Mouse (Mus musculus): ENCODE measurements around the gene Ccdc58. TPM values are rescaled to one million over a fixed set of nuclear protein-coding genes. Genes with fewer than 3 reads are reported as not detected.

Ccdc58 gene
- polyA plus RNA-seq, 1 experiment from 2014 or later: 78.4 TPM

DNA sequence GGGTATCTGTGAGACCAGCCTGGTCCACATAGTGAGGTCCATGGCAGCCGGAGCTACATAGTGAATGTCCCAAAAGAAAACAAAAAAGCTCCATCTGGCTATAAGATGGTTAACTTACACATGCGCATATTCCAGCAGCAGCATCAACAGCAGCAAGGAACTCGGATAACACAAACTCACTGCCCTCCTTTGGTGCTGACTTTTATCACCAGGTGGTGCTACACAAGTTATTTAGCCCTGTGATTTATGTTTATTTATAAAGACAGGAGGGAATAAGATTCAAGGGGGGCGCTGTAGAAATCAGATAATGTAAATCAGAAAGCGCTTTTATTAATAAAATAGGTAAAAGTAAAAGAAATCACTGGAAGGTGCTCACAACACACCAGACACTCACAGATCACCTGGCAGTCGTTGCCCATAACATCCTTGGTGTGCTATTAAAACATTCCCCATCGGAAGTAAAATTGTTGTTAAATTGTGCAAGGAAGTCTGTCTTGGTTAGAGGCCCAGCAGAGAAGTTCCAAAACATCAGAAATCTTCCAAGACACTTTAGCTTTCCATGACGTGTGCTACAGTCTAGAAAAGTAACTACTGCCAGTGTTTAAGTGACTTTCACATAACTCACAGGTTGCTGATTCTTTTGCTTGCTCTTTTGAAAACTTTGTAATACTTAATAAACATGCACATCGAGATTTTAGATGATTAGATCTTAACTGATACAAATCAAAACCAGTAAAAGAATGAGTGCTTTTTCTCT lies 1.5 kb upstream of the Ccdc58 start:
- Histone ChIP-seq H3K9me3 (ENCODE audit: control insufficient read depth, low read length) (no peaks in the 10 kb centered on the region), H3K27ac (ENCODE audit: low read length) (no peak overlapping the region), H3K4me1 (replicated peaks; ENCODE audit: control insufficient read depth, insufficient read depth, low read length) (peaks cover 19% of the 10 kb centered on the region), H3K9ac (ENCODE audit: low read length) (peak overlapping the region; percentile 90), H3K27me3 (ENCODE audit: control insufficient read depth, insufficient read depth, low read depth, low read length) (no peaks in the 10 kb centered on the region), H3K36me3 (ENCODE audit: control insufficient read depth, insufficient read depth, low read length) (no peaks in the 10 kb centered on the region), H3K4me3 (ENCODE audit: low read length) (peak overlapping the region; percentile 85), H3K4me2 (ENCODE audit: low read depth, low read length) (peak overlapping the region; percentile 79)
- no peak for ATAC-seq (ENCODE audit: low read depth)
- 23% methylated on average over 9 of the region's 9 CpGs for WGBS

DNA sequence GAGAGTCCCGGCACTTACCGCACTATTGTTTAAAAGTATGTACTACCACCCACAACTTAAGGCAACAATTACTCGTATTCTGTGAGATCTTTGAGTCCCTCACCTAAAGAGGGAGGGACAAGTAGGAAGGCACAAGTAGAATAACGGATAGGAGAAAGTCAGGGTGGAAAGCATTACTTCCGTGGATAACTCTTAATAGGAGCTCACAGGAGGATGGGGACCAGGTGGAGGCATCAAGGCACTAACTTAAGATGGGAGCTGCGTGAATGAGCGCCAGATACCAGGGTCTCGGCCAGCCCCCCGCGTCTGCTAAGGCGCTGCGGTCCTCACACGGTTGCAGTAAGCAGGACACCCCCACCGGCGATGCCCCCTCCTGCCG lies 425 bp upstream of the Ccdc58 start:
- WGBS: 0% methylated on average over 16 of the region's 16 CpGs
- Histone ChIP-seq H3K9ac (ENCODE audit: low read length) (peak overlapping the region; percentile 90), H3K9me3 (ENCODE audit: control insufficient read depth, low read length) (no peaks in the 10 kb centered on the region), H3K4me3 (ENCODE audit: low read length) (peak overlapping the region; percentile 85), H3K36me3 (ENCODE audit: control insufficient read depth, insufficient read depth, low read length) (no peaks in the 10 kb centered on the region), H3K4me1 (replicated peaks; ENCODE audit: control insufficient read depth, insufficient read depth, low read length) (peaks cover 19% of the 10 kb centered on the region), H3K27me3 (ENCODE audit: control insufficient read depth, insufficient read depth, low read depth, low read length) (no peaks in the 10 kb centered on the region), H3K4me2 (ENCODE audit: low read depth, low read length) (peak overlapping the region; percentile 79), H3K27ac (ENCODE audit: low read length) (peak overlapping the region; percentile 99)
- ATAC-seq (ENCODE audit: low read depth): no peak; the same call in 1 of the 2 replicates

DNA sequence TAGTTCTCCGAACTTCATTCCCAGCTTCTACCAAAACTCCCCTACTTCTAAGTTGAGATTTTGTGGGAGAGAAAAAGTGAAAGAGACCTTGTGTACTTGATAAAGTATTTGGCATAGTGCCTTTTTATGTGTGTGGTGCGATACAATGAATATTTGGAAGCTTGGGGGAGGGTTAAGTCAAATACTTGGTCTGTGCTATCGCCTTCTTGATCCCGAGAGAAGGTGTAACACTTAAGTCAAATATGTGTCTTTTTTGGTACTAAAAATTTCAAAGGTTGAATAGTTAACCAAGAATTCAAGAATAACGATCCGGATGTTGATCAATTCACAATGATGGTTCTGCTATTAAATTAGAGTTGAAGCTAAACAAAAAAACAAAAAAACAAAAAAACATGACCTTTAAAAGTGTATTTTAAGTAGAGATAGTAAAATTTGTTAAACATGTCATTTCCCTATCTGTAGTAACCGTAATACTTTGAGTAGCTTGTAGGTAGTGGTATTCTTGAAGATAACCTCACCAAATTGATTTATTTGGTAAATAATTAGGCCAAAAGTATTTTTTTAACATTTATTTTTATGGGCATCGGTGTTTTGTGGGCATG lies 1.0 kb downstream of the Ccdc58 start:
- H3K27me3 ChIP-seq (ENCODE audit: control insufficient read depth, insufficient read depth, low read depth, low read length): no peaks in the 10 kb centered on the region
- H3K4me1 ChIP-seq (replicated peaks; ENCODE audit: control insufficient read depth, insufficient read depth, low read length): peaks cover 19% of the 10 kb centered on the region
- H3K4me3 ChIP-seq (ENCODE audit: low read length): peak overlapping the region; percentile 85
- ATAC-seq (ENCODE audit: low read depth): no peak
- H3K9me3 ChIP-seq (ENCODE audit: control insufficient read depth, low read length): no peaks in the 10 kb centered on the region
- peak overlapping the region; percentile 90 for H3K9ac ChIP-seq (ENCODE audit: low read length)
- peak overlapping the region; percentile 79 for H3K4me2 ChIP-seq (ENCODE audit: low read depth, low read length)
- no peaks in the 10 kb centered on the region for H3K36me3 ChIP-seq (ENCODE audit: control insufficient read depth, insufficient read depth, low read length)
- H3K27ac ChIP-seq (ENCODE audit: low read length): peak overlapping the region; percentile 99
- WGBS: 25% methylated on average over 8 of the region's 8 CpGs

DNA sequence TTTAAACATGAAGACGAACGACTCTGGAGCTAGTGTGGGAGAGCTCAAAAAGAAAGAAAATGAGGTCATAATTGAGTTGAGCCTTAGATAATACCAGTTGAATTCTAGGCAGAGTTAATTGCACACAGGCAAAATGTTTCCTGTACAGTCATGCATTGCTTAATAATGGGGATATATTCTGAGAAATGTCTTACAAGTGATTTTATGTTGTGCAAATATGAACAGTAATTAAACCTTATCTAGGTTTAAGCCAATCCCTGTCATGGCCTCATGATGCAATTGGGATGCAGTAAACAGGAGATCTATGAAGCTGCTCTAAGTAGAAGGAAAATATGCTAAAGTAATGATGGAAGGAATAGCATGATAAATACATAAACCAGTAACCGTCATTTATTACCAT lies 3.3 kb downstream of the Ccdc58 start:
- WGBS: 92% methylated on average over 3 of the region's 3 CpGs
- Histone ChIP-seq H3K4me1 (replicated peaks; ENCODE audit: control insufficient read depth, insufficient read depth, low read length) (peaks cover 7% of the 10 kb centered on the region), H3K9ac (ENCODE audit: low read length) (no peak overlapping the region), H3K9me3 (ENCODE audit: control insufficient read depth, low read length) (no peaks in the 10 kb centered on the region), H3K27me3 (ENCODE audit: control insufficient read depth, insufficient read depth, low read depth, low read length) (no peaks in the 10 kb centered on the region), H3K36me3 (ENCODE audit: control insufficient read depth, insufficient read depth, low read length) (no peaks in the 10 kb centered on the region), H3K27ac (ENCODE audit: low read length) (no peak overlapping the region), H3K4me2 (ENCODE audit: low read depth, low read length) (no peak overlapping the region), H3K4me3 (ENCODE audit: low read length) (no peak overlapping the region)
- no peak for ATAC-seq (ENCODE audit: low read depth)

DNA sequence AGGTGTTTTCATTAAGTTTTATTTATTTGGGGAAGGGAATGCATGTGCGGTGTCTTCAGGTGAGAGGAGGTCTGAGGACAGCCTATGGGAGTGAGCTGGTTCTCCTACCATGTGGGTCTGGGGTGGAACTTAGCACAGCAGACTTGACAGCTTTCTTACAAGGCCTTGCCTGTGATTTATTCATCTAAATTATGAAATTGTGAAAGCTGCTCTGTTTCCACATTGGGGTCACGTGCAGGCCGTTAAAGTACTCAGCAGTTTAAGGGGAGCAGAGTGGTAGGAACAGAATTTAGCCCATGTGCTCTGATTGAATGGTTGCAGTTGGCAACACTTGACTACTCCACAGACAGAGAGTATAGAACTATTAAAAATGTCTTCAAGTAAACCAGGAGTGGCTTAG lies 8.4 kb downstream of the Ccdc58 start:
- Histone ChIP-seq H3K4me2 (ENCODE audit: low read depth, low read length) (no peak overlapping the region), H3K9ac (ENCODE audit: low read length) (no peak overlapping the region), H3K4me1 (replicated peaks; ENCODE audit: control insufficient read depth, insufficient read depth, low read length) (no peaks in the 10 kb centered on the region), H3K36me3 (ENCODE audit: control insufficient read depth, insufficient read depth, low read length) (peaks cover 7% of the 10 kb centered on the region; the same call in 1 of the 2 replicates), H3K27ac (ENCODE audit: low read length) (no peak overlapping the region), H3K4me3 (ENCODE audit: low read length) (no peak overlapping the region), H3K9me3 (ENCODE audit: control insufficient read depth, low read length) (no peaks in the 10 kb centered on the region), H3K27me3 (ENCODE audit: control insufficient read depth, insufficient read depth, low read depth, low read length) (no peaks in the 10 kb centered on the region)
- WGBS: 87% methylated on average over 3 of the region's 3 CpGs
- no peak for ATAC-seq (ENCODE audit: low read depth)

DNA sequence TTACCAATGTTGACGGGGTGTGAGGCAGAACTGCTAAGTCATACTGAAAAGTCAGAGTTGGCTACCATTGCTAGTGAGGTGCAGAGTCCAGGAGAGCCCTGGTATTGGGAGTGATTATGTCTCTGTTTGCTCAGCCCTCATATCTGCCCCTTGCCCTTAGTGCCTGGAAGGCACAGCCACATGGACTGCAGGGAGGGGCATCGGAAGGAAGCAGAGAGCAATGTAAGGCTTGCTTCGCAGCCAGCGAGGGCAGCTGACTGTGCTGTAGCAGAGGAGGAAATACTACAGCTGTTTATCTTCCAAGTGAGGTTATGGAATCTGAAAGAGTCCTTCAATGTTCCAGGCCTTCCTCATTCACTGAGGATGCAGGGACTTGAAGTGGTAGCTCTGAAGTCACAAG lies 16.4 kb downstream of the Ccdc58 start:
- H3K36me3 ChIP-seq (ENCODE audit: control insufficient read depth, insufficient read depth, low read length): peaks cover 23% of the 10 kb centered on the region; the same call in 1 of the 2 replicates
- 0 out of 2 replicates have a peak, but pooled peaks have one; percentile 34 for ATAC-seq (ENCODE audit: low read depth)
- H3K27ac ChIP-seq (ENCODE audit: low read length): no peak overlapping the region
- no peaks in the 10 kb centered on the region for H3K27me3 ChIP-seq (ENCODE audit: control insufficient read depth, insufficient read depth, low read depth, low read length)
- H3K4me3 ChIP-seq (ENCODE audit: low read length): no peak overlapping the region
- H3K9ac ChIP-seq (ENCODE audit: low read length): no peak overlapping the region
- 75% methylated on average over 4 of the region's 4 CpGs for WGBS
- no peaks in the 10 kb centered on the region for H3K9me3 ChIP-seq (ENCODE audit: control insufficient read depth, low read length)
- H3K4me2 ChIP-seq (ENCODE audit: low read depth, low read length): no peak overlapping the region
- H3K4me1 ChIP-seq (replicated peaks; ENCODE audit: control insufficient read depth, insufficient read depth, low read length): no peaks in the 10 kb centered on the region

DNA sequence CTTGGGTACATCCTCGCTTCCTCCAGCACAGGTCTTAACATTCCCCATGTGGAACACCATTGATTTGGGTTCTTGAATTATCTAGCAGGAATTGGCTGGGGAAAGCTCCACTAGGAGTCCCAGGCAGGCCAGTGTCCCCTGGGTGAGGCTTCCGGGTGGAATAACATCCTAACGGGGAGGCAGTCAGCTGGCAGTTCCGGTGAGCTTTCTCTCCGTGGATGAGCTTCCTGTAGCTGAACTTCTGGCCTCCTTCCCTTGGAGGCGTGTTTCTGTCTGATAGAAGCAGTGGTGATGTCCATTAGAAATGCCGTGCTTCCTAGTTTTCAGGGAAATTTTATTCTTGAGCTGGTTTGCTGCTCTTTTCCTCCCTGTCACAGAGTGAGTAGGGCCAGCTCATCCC lies 17.6 kb downstream of the Ccdc58 start:
- WGBS: 86% methylated on average over 7 of the region's 7 CpGs
- H3K36me3 ChIP-seq (ENCODE audit: control insufficient read depth, insufficient read depth, low read length): peaks cover 21% of the 10 kb centered on the region; the same call in 1 of the 2 replicates
- no peak for ATAC-seq (ENCODE audit: low read depth)

DNA sequence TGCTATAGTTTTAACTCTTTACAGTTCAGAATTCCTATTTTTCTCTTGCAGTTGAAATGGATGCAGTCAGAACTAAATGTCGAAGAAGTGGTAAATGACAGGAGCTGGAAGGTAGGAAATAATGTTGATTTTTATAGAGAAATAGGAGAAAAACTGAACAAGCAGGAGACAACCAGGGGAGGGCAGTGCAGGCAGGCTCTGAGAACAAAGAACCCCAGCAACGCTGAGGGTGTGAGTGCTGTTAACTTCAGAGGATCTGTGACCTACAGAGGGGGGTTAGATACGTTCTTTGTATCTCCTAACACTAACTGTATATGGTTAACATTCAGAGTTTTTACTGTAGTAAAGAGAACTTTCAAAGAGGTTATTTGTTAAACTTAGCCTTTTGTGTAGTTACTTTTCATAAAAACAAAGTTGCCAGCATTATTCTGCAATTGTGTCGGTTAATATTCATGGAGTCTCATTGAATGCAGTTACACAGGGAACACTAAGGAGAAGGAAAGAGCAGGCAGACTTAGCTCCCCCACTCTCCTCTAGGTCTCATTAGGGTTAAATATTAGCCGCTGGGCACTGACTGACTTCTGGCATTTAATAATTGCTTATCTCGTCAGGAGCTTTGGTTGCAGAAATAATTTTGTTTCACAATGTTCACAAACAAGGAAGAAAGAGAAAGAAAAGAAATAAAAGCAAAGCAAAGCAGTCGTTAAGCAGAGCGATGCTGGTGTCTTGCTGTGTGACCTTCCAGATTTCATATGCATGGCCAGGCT lies 18.5 kb downstream of the Ccdc58 start:
- no peaks in the 10 kb centered on the region for H3K4me1 ChIP-seq (replicated peaks; ENCODE audit: control insufficient read depth, insufficient read depth, low read length)
- no peak for ATAC-seq (ENCODE audit: low read depth)
- no peak overlapping the region for H3K4me3 ChIP-seq (ENCODE audit: low read length)
- no peaks in the 10 kb centered on the region for H3K27me3 ChIP-seq (ENCODE audit: control insufficient read depth, insufficient read depth, low read depth, low read length)
- H3K4me2 ChIP-seq (ENCODE audit: low read depth, low read length): no peak overlapping the region
- WGBS: 79% methylated on average over 8 of the region's 8 CpGs
- H3K9ac ChIP-seq (ENCODE audit: low read length): no peak overlapping the region
- H3K9me3 ChIP-seq (ENCODE audit: control insufficient read depth, low read length): no peaks in the 10 kb centered on the region
- H3K27ac ChIP-seq (ENCODE audit: low read length): no peak overlapping the region
- H3K36me3 ChIP-seq (ENCODE audit: control insufficient read depth, insufficient read depth, low read length): peaks cover 19% of the 10 kb centered on the region; the same call in 1 of the 2 replicates

More for the DNA sequence above, 17.6 kb downstream of the Ccdc58 start:
- Histone ChIP-seq H3K4me2 (ENCODE audit: low read depth, low read length) (no peak overlapping the region), H3K4me1 (replicated peaks; ENCODE audit: control insufficient read depth, insufficient read depth, low read length) (no peaks in the 10 kb centered on the region), H3K9ac (ENCODE audit: low read length) (no peak overlapping the region), H3K27ac (ENCODE audit: low read length) (no peak overlapping the region), H3K27me3 (ENCODE audit: control insufficient read depth, insufficient read depth, low read depth, low read length) (no peaks in the 10 kb centered on the region), H3K4me3 (ENCODE audit: low read length) (no peak overlapping the region), H3K9me3 (ENCODE audit: control insufficient read depth, low read length) (no peaks in the 10 kb centered on the region)
